Mouse (Mus musculus) heart, postnatal 0 days (tissue): ENCODE results near the gene Brcc3.

Experiments used
- CTCF ChIP-seq: IDR thresholded peaks from 2 replicates; pipeline ENCODE4 v1.5.1; 2016; ENCODE audit warnings: antibody characterized with exemption, control low read depth, low read depth
- EP300 ChIP-seq: IDR thresholded peaks from 2 replicates; pipeline ENCODE4 v1.6.1; 2016; ENCODE audit warnings: antibody characterized with exemption, low read depth

DNA sequence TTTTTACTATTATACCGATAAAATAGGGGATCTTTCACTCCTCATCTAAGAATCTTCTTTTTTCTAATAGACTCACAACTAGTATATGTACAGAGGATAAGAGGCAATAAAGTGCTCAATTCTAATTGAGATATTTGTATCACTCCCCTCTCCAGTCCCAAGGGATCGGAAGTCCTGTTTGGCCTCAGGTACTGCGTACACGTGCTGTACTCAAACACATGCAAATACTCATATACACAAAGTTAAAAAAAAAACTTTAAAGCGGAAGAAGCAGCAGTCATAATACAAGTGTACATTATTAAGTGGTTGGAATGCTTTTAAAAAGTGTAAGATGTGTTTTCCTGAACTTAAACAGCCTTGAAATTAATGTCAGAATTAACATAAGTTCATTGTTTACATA, 34.7 kb upstream of the Brcc3 start:
- TF ChIP-seq CTCF, result no peak
- no peak for TF ChIP-seq EP300
